Mouse (Mus musculus) erythroblast, embryonic 14.5 days (primary cell): ENCODE results near the gene Nup188.

Experiments
- GATA1 ChIP-seq: IDR thresholded peaks from 2 replicates; pipeline ENCODE4 v1.6.1; 2012; ENCODE audit warnings: low read length, inconsistent platforms, mixed read lengths
- TAL1 ChIP-seq: IDR thresholded peaks from 3 replicates; pipeline ENCODE4 v1.6.1; 2012; ENCODE audit warnings: low read length, inconsistent platforms, mixed read lengths

DNA sequence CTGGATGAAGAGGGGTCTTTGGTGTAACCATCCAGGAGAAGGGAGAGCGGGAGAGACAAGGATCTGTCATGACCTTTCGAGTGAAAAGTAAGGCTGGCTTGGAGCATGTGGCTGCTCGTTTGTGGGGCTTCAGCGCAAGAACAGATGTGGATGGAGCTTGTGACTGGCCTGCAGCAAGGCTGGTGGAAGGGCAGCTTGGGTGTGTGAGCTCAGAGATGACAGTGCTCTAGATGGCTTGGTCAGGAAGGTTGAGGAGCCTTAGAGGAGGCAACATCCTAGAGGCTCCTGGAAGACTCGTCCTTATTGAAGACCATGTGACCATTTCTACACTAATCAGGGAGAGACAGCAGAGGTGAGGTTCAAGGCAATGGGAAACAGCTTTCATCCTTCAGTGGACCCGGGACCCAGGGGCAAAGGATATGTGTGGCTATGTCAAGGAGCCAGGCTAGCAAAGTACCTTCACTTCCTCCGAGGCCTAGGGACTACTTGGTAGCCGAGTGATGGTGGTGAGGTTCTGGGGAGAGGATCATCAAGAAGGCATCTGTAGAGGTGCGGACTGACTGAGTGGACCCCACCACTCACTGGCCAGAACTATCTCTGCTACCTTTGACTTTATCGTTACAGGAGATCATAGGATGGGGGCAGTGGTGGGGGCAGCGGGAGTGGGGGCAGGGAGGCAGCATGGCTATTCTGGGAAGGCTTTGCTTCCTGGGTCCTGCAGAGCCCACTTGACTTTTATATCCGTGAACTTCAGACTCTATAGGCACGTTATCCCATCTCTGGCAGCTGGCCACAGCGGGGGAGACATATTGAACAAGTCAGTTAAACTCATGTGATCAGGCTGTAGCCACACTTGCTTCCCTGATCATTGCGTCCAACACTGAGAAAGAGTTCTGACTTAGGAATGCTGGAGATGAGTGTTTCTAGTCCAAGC lies 26.8 kb upstream of the Nup188 start:
- TF ChIP-seq GATA1 (no peak), TAL1 (no peak)
